Mouse (Mus musculus) ES-Bruce4 (cell line): ENCODE measurements around the gene Nab2. TPM values are rescaled to one million over a fixed set of nuclear protein-coding genes. Genes with fewer than 3 reads are reported as not detected.

ENCODE experiments used
- H3K27ac ChIP-seq: 2 replicates; pipeline ENCODE4 v1.5.1; 2012; ENCODE audit warnings: low read length, inconsistent platforms; ENCODE audit not compliant: insufficient read depth
- H3K27me3 ChIP-seq: 2 replicates; pipeline ENCODE4 v1.6.1; 2012; ENCODE audit warnings: mild to moderate bottlenecking, low read length, inconsistent platforms; ENCODE audit not compliant: control insufficient read depth, poor library complexity, insufficient read depth, severe bottlenecking
- H3K36me3 ChIP-seq: 2 replicates; pipeline ENCODE4 v1.6.1; 2012; ENCODE audit warnings: inconsistent platforms, mild to moderate bottlenecking, low read length, moderate library complexity; ENCODE audit not compliant: control insufficient read depth, poor library complexity, insufficient read depth, severe bottlenecking
- H3K4me1 ChIP-seq: one replicate; pipeline ENCODE4 v1.8.1; 2011; ENCODE audit warnings: low read length; ENCODE audit not compliant: control insufficient read depth, insufficient read depth
- H3K4me3 ChIP-seq: 2 replicates; pipeline ENCODE4 v1.5.1; 2011; ENCODE audit warnings: low read depth, mild to moderate bottlenecking, low read length
- H3K9ac ChIP-seq: 2 replicates; pipeline ENCODE4 v1.6.1; 2012; ENCODE audit warnings: low read depth, mild to moderate bottlenecking, inconsistent platforms; ENCODE audit not compliant: poor library complexity, severe bottlenecking
- H3K9me3 ChIP-seq: replicated peaks from 2 replicates; pipeline ENCODE4 v1.6.1; 2012; ENCODE audit warnings: mild to moderate bottlenecking, low read length, inconsistent platforms; ENCODE audit not compliant: control insufficient read depth, poor library complexity, insufficient read depth, severe bottlenecking
- CTCF ChIP-seq: IDR thresholded peaks from one replicate; pipeline ENCODE4 v1.8.1; 2011; ENCODE audit warnings: low read depth, low read length
- EP300 ChIP-seq: IDR thresholded peaks from 2 replicates; pipeline ENCODE4 v1.6.1; 2011; ENCODE audit warnings: low read depth, low read length; ENCODE audit not compliant: insufficient read depth
- POLR2A ChIP-seq: IDR thresholded peaks from one replicate; pipeline ENCODE4 v1.8.1; 2011; ENCODE audit warnings: low read length; ENCODE audit not compliant: insufficient read depth
- polyA plus RNA-seq: library from polyadenylated mRNA; stranded (reverse); fragments of >200 nt; gene quantifications from 2 replicates; pipeline ENCODE4 v1.2.4, GENCODE M21; 2011; ENCODE audit warnings: low read depth; ENCODE audit not compliant: missing spikeins, insufficient read depth, insufficient read length

Gene Nab2
- polyA plus RNA-seq, 1 experiment = 5.5 TPM

DNA sequence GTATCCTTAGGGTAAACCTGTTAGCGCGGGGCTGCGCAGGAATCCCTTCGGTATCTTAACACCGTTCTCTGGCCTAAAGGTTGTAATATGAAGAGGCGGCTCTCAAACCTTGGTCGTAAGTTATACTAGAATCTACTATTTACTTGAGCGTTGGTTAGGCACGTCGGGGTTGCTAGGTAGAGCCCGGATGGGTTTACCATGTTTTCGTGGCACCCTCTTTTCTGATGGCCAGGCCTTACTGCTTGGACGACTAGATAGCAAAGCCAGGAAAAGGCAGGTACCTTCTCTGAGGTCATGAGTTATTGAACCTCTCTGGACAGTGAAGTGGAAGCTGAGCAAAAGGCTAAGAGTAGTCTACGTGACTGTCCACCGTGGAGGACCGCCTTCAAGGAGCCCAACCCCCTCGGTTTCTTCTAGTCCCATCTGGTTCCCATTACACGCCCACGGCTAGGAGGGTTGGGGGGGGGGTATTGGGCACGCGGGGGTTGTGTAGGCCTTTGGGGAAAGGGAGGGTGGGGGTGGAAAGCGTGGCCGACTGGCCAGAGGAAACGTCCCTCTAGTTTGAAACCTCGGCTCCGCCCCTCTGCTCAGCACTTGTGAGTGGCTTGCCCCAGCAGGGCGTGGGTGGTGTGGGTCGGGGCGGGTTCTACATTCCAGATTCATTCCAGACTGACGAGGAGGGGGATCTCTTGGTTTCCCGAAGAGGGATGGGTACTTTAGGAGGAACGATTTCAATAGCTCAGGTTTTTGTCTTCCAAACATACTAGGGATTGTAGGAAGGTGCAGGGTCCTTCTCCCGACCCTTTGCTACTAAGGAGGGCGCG lies 887 bp downstream of the Nab2 start:
- peak overlapping the region; percentile 72 for H3K4me3 ChIP-seq

DNA sequence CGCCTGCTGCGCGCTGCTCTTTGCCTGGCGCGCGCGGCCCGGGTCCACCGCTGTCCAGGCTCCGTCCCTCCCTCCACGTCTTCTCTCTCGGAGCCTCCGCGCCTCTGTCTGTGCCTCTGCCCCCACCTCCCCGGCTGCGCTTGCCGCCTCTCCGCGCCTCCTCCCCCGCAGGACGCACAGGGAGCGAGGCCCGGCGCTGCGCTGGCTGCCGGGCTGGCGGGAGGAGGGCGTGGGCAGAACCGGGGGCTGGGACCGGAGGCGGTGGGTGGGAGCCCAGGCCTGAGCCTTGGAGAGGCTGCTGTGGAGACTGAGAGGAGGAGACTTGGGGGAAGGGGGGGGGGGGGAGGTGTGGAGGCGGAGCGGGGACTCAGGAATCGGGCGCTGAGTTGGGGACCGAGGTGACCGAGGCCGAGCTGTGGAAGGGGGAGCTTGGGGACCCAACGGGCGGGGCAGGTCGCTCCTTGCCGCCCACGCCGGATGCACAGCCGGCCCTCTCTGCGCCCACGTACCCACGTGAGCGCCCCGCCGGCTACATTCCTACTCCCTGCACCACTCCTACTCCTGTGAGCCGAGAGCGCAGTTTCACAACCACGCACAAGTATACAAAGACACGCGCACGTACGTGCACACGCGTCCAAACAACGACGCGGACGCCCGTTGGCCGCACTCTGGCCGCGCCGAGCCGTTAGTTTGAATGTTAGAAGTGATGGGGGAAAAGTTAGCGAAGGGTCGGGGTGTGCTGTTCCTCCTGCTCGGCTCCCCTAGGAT lies 1.7 kb downstream of the Nab2 start, which contains the start of gene Nemp1:
Gene Nemp1, plus strand, starts transcription at position 401 of the 768 bp plus-strand sequence.
- Histone ChIP-seq H3K9ac (peak within 1 kb of the TSS; percentile 87), H3K4me1 (no peaks in the 10 kb centered on the region), H3K9me3 (no peaks in the 10 kb centered on the region), H3K36me3 (no peaks in the 10 kb centered on the region), H3K4me3 (peak within 1 kb of the TSS; percentile 72), H3K27ac (peak within 1 kb of the TSS; percentile 78), H3K27me3 (no peaks in the 10 kb centered on the region)
- no peak for TF ChIP-seq CTCF
- no peak for TF ChIP-seq EP300
- TF ChIP-seq POLR2A = no peak

More for the DNA sequence above, 887 bp downstream of the Nab2 start:
- peak overlapping the region; percentile 87 for H3K9ac ChIP-seq
- no peaks in the 10 kb centered on the region for H3K4me1 ChIP-seq
- no peaks in the 10 kb centered on the region for H3K27me3 ChIP-seq
- H3K36me3 ChIP-seq = no peaks in the 10 kb centered on the region
- no peak for TF ChIP-seq EP300
- TF ChIP-seq CTCF = no peak
- no peak for TF ChIP-seq POLR2A
- H3K9me3 ChIP-seq = no peaks in the 10 kb centered on the region
- peak overlapping the region; percentile 78 for H3K27ac ChIP-seq

DNA sequence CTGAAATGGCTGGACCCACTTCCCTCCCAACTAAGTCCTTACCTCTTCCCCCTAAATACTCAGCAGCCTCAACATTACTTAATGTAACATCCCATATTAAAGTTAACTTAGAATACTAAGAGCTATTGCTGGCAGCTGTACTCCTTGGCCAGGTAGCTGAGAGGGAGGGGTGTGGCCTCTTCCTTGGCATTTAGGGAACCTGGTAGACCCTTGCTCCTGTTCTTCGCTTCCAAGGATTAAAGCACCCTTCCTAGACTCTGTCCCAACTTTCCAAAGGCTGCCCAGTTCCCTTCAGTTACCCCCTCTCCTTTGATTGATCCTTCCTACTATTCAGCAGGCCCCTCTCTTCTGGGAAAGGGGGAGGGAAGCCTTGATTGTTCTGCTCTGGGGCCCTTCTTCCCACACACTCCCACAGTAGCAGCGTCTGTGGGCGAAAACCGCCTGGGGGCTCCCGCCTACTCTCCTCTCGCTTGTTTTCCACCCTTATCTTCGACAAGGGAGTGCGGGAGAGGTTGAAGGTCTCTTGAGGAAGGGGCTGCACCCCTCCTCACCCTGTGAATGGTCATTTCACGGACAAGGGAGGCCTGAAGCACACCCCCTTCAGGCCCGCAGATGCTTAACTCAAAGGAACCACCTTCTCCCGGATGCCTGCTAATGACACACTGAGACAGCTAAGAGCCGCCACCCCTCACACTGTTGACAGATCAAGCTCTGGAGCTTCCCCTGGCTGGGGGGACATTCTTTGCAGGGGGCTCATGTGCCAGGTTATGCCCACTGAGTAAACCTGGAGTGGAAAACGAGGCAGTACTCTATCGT lies 2.8 kb downstream of the Nab2 start:
- H3K4me1 ChIP-seq = no peaks in the 10 kb centered on the region
- TF ChIP-seq EP300 = no peak
- TF ChIP-seq CTCF = no peak
- TF ChIP-seq POLR2A = no peak
- no peaks in the 10 kb centered on the region for H3K36me3 ChIP-seq
- no peak overlapping the region for H3K27ac ChIP-seq
- H3K9me3 ChIP-seq = no peaks in the 10 kb centered on the region
- peak overlapping the region; percentile 87; the same call in 1 of the 2 replicates for H3K9ac ChIP-seq
- H3K4me3 ChIP-seq = peak overlapping the region; percentile 72
- no peaks in the 10 kb centered on the region for H3K27me3 ChIP-seq

DNA sequence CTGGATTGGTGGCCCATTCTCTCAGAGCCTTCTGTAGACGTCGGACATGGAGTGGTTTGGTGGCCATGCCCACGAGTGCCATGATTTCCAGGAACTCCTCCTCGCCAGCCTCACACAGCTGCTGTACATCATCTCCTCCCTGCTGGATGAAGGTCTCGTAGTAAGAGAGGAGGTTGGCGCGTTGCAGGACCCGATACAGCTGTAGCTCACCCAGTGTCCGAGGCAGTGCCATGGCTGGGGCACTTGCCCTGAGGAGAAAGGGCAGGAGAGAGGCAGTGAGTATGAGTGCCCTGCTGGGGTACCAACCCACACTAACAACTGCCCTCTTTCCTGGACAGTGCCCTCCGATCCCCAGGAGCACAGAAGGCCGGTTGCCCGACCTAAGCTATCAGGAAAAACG lies 3.5 kb downstream of the Nab2 start:
- no peak overlapping the region for H3K27ac ChIP-seq
- no peaks in the 10 kb centered on the region for H3K27me3 ChIP-seq
- H3K36me3 ChIP-seq = peaks cover 4% of the 10 kb centered on the region
- no peak overlapping the region for H3K4me3 ChIP-seq
- TF ChIP-seq CTCF (no peak), EP300 (no peak), POLR2A (no peak)
- no peak overlapping the region for H3K9ac ChIP-seq
- H3K4me1 ChIP-seq = no peaks in the 10 kb centered on the region
- H3K9me3 ChIP-seq = no peaks in the 10 kb centered on the region

DNA sequence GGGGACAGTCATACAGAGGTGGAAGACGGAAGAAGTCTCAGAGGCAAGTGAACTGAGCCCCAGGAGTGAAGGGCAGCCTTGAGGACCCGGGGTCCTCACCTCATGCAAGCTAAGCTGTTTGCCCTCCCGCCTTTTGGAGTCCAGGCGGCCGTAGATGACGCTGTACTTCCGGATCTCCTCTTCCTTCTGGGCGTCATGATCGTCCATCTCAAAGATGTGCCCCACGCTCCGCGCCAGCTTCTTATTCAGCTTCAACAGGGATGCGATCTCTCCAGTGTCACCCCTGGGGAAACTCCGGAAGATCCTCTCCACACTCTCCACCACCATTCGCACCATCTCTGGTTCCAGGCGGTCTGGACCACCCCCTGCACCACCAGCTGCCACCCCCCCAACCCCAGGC lies 4.2 kb downstream of the Nab2 start:
- TF ChIP-seq POLR2A = no peak
- TF ChIP-seq CTCF = no peak
- peaks cover 2% of the 10 kb centered on the region for H3K4me1 ChIP-seq
- H3K9ac ChIP-seq = no peak overlapping the region
- no peak overlapping the region for H3K4me3 ChIP-seq
- H3K27ac ChIP-seq = no peak overlapping the region
- H3K27me3 ChIP-seq = no peaks in the 10 kb centered on the region
- no peaks in the 10 kb centered on the region for H3K9me3 ChIP-seq
- H3K36me3 ChIP-seq = peaks cover 7% of the 10 kb centered on the region
